Mouse (Mus musculus) mesoderm, embryonic 11.5 days (tissue): ENCODE measurements around the gene Klhl23.

Experiments used
- DNase-seq: peaks from one replicate; pipeline ENCODE4 v3.0.0-alpha.2; 2012; ENCODE audit warnings: low read depth, low spot score

Klhl23 gene

DNA sequence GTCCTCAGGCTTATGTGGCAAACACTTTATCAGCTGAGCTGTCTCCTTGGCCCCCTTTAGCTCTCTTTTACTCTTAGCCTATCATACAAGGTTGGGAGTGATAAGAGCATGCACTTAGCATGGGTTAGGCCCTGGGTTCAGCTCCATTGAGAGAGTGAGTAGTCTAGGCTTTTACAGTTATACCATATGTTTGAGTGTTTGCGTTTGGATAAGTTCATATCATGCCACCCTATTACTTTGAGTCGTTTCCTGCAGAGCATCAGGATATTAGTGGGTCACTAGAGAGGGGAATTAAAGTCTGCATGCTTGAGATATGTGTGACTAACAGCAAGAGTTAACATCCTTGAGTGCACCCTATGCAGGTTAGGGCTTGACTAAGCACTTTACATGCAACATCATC, 7.9 kb downstream of the Klhl23 start:
- DNase-seq, result no peak

DNA sequence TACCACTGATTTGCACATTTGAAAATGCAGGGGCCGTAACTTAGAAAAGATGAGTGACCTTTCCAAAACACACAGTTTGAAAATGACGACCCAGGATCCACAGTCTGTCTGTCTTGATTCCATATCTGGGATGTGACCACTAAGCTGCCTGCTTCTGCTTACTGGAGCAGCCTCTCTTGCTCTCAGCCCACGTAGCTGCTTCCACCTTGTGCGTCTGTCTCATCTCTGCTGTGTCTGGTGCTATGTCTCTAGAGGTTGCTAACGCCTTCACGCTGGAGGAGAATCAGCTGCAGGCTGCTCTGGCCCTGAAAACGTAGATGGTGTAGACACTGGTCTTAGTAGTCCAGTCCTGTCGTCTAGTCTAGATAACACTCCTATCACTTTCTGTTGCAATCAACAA, 8.4 kb downstream of the Klhl23 start:
- DNase-seq, result no peak

DNA sequence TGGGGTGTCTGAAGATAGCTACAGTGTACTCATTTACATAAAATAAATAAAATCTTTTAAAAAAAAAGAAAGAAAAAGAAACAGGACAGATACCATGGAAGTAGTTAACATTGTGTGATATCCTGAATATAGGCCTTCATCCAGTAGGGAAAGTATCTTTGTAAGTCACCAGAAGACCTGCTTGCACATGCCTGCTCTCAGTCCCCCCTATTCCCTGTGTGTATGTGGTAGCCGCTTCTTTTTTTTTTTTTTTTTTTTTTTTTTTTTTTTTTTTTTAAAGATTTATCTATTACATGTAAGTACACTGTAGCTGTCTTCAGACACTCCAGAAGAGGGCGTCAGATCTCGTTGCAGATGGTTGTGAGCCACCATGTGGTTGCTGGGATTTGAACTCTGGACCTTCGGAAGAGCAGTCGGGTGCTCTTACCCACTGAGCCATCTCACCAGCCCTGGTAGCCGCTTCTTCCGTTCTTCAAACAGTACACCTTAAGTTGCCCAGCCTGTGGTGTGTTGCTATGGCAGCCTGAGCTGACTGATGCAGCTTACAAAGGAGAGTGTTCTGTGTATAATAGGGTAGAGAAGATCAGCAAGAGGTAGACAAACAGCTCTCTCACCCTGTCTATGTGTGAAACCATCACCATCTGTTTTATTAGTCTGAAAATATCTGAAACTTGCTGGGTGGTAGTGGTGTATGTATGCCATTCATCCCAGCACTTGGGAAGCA, 15.7 kb downstream of the Klhl23 start:
- DNase-seq, result no peak

DNA sequence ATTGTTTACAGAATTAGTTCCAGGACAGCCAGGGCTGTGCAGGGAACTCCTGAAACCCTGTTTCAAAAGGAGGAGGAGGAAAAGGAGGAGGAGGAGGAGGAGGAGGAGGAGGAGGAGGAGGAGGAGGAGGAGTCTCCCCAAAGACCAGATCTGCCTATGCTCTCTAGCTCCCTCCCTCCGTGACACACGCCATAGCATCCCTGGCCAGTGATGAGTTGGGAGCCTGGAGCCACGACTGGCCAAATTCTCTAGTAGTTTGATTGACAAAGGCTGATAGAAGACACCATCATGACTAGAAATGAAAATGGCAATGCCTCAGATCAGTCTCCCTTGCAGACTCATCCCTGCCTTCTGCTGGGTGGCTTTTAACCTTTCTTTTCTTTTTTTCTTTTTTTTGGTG, 16.3 kb downstream of the Klhl23 start:
- no peak for DNase-seq

DNA sequence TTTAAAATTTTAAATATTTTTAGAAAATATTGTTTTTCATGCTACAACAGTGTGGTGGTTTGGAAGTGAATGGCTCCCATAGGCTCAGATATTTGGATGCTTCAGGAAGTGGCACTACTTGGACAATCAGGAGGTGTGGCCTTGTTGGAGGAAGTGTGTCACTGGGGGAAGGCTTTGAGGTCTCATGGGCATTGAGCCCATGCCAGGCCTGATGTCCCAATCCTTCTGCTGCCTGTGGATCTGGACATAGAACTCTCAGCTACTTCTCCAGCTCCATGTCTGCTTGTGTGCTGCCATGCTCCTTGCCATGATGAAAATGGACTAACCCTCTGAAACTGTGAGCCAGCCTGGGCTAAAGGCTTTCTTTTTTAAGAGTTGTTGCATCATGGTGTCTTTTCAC, 17.0 kb downstream of the Klhl23 start:
- no peak for DNase-seq

DNA sequence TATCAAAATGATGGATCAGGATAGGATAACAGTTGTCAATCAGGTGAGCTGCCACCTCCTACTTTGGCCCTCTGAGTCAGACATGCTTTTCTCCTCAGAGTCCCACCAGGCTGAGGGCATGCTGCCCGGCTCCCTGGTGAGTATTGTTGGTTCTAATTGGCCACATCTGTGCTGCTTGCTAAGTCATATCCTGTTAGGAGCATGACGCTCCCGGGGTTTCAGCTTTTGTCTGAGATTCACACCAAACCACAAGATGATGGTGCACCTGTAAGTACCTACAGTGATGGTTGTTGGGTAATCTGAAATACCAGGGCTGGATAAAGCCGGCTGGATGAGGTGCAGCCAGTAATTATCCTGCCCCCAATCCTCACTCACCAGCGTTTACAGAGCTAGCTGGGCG, 18.5 kb downstream of the Klhl23 start:
- DNase-seq, result no peak

DNA sequence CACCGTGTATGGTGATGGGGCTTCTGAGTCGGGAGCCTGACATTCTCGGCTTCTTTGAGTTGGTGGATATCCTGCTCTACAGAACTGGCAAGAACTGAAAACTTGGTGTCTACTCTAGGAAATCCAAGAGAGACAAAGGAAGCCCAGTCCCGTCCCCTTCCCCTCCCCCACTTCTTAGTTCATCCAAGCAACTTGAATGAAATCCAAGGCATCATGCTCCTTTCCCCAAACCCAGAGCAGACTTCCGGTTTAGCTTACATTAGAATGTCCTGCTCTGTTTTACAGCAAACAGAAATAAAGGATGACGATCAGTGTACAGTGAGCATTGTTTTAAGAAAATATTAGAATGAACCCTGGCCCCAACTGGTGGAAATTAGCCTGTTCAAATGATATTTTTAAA, 27.5 kb downstream of the Klhl23 start:
- no peak for DNase-seq

DNA sequence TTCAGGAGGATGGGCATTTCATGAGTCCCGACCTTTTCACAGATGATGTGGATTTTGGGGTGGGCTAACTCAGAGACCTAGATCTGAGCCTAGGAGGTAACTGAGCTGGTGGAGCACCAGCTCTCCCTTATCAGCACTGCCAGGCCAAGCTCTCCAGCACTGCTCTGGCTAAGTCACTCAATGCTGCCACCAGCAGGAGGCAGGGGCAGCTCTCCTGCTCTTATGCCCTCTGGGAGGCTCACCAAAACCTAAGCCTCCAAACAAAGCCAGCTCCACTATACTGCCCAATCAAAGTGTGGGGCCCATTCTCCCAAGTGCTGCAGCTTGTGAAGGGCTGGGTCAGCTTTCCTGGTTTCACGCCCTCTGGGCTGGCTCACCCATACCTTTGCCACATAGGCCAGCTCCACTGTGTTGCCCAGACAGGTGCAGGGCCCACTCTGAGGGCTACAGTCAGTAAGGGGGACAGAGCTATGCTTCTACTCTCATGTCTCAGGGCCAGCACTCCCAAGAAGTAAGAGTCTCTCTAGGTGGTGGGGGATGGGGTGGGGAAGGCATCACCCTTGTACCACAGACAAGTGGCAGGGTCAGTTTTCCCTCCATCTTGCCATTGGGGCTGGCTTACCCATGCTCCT, 29.8 kb downstream of the Klhl23 start:
- no peak for DNase-seq

DNA sequence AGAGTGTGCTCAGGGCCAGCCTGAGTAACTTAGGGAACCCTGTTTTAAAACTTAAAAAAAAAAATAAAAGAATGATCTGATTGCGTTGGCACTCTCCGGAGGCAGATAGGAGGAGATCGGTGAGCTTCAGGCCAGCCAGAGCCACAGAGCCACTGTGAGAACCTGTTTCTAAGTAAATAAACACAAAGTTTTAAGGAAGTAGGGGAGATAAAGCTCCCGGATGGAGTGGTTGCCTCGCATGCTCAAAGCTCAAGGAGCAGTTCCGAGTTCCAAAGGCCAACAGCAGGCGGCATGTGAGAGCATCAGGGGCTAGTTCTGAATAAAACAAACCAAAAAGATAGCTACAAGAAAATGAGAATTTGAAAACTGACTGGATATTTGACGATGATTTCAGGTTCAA, 34.6 kb downstream of the Klhl23 start:
- DNase-seq, result no peak

DNA sequence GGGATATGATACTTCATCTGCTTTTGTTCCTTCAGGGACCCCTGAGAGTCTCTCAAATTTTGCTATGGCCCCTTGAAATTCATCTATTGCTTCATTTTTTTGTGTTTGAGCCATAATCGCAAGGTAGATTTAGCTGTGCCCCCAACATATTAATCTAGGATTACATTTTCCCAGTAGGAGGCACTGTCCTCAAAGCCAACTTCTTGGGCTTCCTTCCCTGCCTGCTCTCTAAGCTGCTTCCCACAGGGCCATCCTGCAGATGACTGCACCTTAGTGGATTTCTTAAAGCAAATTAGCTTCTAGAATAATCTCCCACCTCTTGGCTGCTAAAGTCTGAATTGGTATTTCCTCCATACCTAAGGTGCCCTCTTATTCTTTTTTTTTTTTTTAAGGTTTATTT, 36.1 kb downstream of the Klhl23 start:
- DNase-seq, result no peak

DNA sequence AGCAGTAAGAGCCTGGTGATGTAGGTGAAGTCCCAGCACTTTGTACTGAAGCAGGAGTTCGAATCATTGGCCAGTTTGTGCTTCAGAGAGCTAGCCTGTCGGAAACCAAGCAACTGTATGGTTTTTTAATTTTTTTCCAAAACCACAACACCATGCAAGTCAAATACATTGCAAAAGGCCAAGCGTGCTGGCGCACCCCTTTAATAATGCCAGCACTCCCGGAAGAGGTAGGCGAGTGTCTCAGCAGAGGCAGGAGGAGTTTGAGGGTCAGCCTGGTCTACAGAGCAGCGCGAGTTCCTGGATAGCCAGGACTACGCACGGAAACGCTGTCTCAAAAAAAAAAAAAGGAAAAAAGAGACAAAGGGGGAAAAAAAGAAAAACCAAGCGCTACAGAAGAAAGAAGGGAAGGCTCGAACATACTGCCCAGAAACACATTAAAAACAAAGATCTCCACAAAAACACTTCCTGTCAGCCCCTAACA, 39.3 kb downstream of the Klhl23 start:
- DNase-seq, result no peak

DNA sequence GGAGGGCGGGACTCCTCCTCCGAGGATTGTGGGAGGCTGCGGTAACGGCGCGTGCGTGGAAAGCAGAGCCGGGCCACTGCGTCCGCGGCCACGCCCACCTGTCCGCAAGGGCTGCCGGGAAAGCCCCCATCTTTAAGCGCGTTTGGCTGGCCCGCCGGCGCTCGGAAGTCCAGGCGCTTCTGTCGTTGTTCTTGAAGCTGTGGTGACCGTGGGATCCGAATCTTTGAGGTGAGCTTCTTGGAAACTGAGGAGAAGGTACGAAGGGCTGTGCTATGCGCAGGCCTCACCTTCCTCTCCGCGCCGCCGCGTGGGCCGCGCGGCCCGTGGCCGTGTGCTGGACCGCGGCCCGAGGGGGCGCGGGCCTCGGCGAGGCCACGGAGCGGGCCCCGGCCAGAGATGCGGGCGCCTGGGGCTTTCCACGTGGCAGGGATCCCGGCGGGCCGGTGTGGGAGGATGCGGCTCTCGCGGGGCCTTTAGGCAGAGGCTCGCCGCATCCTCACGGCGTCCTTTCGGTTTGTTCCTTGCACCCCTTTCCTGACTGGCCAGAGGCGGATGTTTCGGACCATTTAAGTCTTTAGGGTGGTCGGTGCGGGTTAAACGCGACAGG, 39.8 kb downstream of the Klhl23 start, which contains the start of gene Ssb:
TSS of gene Ssb (plus strand) at position 78 of the 607 bp plus-strand sequence.
- DNase-seq, result peak; percentile 95

DNA sequence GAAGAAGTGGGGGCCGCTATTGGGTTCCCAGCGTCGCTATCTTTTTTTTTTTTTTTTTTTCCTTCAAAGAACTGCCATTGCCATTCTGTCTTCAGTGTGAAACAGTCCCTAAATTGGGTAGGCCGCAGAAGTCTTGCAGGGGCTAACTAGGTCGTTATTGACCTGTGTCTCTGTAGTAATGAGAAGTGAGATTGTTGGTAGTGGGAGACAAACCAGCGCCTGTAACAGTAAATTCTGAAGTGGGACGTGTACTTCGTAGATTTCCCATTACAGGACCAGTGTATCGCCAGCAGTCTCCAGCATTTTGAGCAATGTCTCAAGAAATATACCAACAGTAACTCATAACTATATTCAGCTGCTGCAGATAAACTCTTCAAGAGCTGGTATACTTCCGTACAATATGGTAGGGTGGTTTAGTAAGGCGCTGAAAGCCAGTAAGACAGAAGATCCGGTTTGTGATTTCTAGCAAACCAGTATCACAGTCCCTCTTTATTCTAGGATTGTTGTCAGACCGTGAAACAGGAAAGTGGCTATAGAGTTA, 40.4 kb downstream of the Klhl23 start:
- no peak for DNase-seq

DNA sequence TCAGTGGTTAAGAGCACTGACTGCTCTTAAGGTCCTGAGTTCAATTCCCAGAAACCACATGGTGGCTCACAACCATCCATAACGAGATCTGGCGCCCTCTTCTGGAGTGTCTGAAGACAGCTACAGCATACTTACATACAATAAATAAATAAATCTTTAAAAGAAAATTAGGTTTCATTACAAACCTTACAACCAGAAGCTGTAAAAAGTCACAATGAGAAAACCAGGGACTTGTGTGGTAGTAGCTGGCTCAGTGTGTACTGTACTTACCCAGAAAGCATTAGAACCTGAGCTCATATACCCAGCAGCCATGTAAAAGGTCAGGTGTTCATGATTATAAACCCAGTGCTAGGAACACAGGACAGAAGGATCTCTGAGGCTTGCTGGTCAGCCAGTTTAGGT, 62.2 kb downstream of the Klhl23 start:
- DNase-seq, result no peak

DNA sequence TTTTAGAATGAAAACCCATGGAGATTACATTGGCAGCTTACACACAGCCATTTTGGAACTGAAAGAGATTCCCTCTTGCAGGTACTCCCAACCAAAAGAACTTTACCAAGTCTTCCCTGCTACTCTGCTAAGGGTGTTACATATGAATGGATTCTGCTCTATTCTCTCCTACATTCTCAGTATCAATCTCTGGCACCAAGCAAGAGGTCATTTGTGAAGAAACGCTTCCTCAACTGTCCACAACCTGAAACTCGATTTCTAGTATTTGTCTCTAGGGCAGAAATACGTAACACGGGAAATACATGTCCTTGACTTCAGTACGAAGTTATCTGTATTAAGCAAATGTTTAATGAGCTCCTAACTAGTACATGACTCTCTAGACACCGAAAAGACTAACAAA, 62.8 kb downstream of the Klhl23 start:
- no peak for DNase-seq

DNA sequence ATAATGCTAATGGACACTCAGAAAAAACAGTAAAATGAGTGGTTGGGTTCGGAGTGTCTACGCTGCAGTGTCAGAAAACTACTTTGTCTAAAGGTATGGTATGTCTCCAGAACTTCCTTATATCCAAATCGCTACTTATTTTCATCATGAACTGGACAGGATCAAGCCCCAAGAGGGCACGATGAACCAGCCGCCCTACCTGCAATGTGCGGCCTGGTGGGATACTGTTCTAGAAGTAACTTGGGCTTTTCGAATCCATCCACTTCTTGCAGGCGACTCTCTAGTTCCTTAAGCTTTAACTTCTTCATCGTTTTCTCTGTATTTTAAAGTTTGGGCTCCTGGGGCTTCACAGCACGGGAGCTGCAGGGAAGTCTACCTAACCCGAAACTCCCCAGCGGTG, 63.3 kb downstream of the Klhl23 start:
- DNase-seq, result peak; percentile 12

DNA sequence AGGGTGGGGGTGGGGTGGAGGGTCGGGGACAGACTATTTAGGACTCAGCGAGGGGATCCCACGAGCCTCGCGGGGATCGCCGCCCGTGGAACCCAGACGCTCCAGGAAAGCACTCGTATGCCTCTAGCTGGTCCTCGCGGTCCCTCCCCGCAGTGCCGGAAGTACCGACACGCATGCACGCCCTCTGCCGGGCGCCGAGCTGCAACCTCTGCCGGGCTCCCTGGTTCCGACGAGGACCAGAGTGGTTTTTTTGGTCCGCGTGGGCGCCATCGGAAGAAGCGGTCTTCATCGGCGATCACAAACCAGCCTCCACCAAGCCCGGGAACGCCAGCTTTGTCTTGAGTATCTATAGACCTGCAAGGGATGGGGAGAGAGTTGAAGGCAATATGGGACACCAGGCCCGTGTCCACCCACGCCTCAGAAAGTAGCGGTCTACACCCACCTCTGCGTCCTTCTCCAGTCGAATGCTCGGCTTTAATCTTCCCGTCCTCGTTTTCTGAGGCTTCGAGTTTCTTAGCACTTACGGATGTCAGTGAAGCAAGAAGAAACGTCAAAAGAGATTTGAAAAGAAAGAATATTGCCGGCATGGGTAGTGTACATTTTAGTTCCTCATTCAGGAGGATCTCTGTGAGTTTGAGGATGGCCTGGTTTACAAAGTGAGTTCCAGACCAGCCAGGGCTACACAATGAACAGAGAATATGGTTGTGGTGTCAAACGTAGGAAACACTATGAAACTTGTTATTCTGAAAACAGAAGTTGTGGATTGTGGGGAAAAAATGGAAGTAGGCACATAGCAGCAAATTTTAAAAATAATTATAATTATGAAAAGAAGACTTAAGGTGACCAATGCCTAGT, 63.9 kb downstream of the Klhl23 start, which contains the start of gene Mettl5:
TSS of gene Mettl5 (minus strand) at position 165 of the 855 bp plus-strand sequence.
- peak; percentile 87 for DNase-seq
